8 mouse cellular contexts compared by ENCODE assay signal in the genomic region with DNA sequence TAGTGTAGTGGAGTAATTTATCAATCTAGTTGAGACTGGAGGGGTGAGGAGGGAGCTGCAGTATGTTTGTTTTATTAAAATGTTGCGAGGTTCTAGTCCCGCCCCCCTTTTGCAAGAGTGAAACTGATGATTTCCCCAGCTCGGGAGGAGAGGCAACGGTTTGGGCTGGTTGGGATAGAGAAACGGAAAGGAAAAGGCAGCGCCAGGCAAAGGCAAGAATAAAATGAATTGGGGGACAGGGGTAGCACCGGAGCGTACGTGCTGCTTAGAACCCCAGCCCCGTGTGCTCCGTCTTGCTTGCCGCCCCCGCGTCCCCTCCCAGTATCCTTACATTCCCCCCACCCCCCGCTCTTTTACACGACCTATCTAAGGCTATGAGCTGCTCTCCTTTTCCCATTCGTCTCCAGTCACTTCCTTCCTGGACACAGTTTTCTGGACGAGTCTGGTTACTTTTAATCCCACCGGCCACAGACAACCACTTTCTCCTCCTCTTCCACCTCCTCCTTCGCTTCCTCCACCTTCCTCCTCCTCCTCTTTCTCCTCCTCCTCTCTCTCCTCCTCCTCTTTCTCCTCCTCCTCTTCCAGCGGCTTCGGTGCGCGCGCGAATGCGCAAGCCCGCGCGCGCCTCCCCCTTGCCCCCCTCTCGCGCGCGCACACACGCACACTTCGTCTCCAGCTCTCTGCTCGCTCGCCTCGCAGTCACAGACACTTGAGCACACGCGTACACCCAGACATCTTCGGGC. TPM values are rescaled to one million over a fixed set of nuclear protein-coding genes. Genes with fewer than 3 reads are reported as not detected.
DNase-seq lines count a peak whose midpoint lies in the region; ATAC-seq lines count a peak whose summit lies in the region.

No protein-coding gene starts in this region.

- no peaks in the 10 kb centered on the region for H3K9me3 ChIP-seq in hindbrain, embryonic 12.5 days (replicated peaks)

- H3K4me1 ChIP-seq in hindbrain, embryonic 12.5 days: no peaks in the 10 kb centered on the region

- no peaks in the 10 kb centered on the region for H3K36me3 ChIP-seq in hindbrain, embryonic 12.5 days

- peak overlapping the region; percentile 72 for H3K4me2 ChIP-seq in hindbrain, embryonic 12.5 days (replicated peaks)

- H3K4me3 ChIP-seq in hindbrain, embryonic 12.5 days: peak overlapping the region; percentile 55

- peaks cover 9% of the 10 kb centered on the region; the same call in 1 of the 2 replicates for H3K27me3 ChIP-seq in hindbrain, embryonic 12.5 days

- under 1% methylated on average over 40 of the region's 43 CpGs for WGBS in hindbrain, embryonic 12.5 days

- peak; percentile 19 for DNase-seq in R1 (ENCODE audit: low read depth, low spot score)
- peak; percentile 72 for DNase-seq in cerebellum, adult 9-11 months
- peak; percentile 44 to 59 for DNase-seq in frontal cortex, postnatal 25 days (ENCODE audit: low spot score in 2 of 2)
- peak; percentile 58 for DNase-seq in left cerebral cortex, adult 11 months (ENCODE audit: low spot score)
- peak; percentile 75 for DNase-seq in lung, postnatal 36 days
- DNase-seq in retina, embryonic 14.5 days (ENCODE audit: low spot score): peak; percentile 66
- DNase-seq in urinary bladder, postnatal 36 days (ENCODE audit: low spot score in 2 of 2): peak; percentile 15 to 44

- H3K9ac ChIP-seq in hindbrain, embryonic 12.5 days: peak overlapping the region; percentile 57

- H3K27ac ChIP-seq in hindbrain, embryonic 12.5 days: peak overlapping the region; percentile 56; the same call in 1 of the 2 replicates

- peak; percentile 85 for ATAC-seq in hindbrain, embryonic 12.5 days (ENCODE audit: low FRiP score)

RNA-seq across cellular contexts. Expression of a gene that starts 20.5 kb away (rescaled TPM):
- polyA plus RNA-seq in hindbrain, embryonic 12.5 days (2016; fragmentation: Nextera tagmentation; extraction: Ambion mirVana): 28.9 and 41.7 TPM in 2 replicates

Comparison
In these comparisons a context has a peak if more than half of its experiments do, and no peak if none do; other contexts are left out.
1. Peak in every context shown above with its lines: DNase-seq, ATAC-seq, H3K4me3 ChIP-seq and H3K27ac ChIP-seq.
2. DNase-seq: peak in every context shown above with its lines; median percentile 75 in lung, postnatal 36 days; 72 in cerebellum, adult 9-11 months; 66 in retina, embryonic 14.5 days; 58 in left cerebral cortex, adult 11 months; 52 in frontal cortex, postnatal 25 days; 30 in urinary bladder, postnatal 36 days; 19 in R1.